Mouse (Mus musculus) ES-Bruce4 (cell line): ENCODE measurements around the gene Antxr2.

ENCODE experiments used
- CTCF ChIP-seq: IDR thresholded peaks from one replicate; pipeline ENCODE4 v1.8.1; 2011; ENCODE audit warnings: low read depth, low read length
- POLR2A ChIP-seq: IDR thresholded peaks from one replicate; pipeline ENCODE4 v1.8.1; 2011; ENCODE audit warnings: low read length; ENCODE audit not compliant: insufficient read depth

DNA sequence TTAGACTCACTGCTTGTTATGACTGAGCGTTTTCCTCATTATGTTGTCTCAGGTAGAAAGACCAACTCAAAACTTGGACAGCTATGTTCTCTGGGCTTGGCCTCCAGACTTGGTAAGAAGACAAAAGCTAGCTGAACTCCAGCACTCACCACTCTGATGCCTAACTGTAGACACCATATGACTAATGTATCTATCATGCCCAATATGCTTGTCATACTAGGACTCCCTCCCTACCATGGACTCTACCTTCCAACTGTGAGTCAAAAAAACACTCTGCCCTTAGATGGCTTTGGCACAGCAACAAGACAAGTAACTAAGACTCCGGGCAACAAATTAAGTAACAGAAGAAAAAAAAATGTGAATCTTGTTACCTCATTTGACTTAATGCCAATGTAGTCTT is 184.3 kb downstream of the Antxr2 start:
- TF ChIP-seq CTCF: no peak
- no peak for TF ChIP-seq POLR2A
